Comparison of ENCODE assay signal across 9 mouse cellular contexts in the genomic region with DNA sequence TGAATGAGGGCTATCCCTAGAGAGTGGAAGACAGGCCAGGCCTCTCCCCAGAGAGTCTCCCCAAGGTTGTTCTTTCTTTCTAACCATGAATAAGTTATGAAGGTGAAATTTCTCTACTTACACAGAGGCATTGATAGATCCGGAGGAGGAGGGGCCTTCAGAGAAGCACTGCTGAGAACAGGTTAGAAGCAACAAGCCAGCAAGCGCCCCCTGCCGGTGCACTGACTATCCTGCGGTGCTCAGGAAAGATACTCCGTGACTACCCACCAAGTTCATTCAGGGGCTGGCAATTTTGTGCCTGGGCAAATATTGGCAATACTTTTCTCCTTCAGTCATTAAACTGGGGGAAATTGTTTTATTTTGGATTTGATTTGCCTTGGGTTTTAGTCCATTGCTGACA.
DNase-seq lines count a peak whose midpoint lies in the region; ATAC-seq lines count a peak whose summit lies in the region.
"Had no signal": no experiment of that assay in that cellular context is flagged by ENCODE, and none has a peak within 500 bp of the region (broad histone marks: within the 10 kb centered on the region; RNA-seq: fewer than 3 reads in every experiment).

No protein-coding gene starts in this region.

- H3K4me1 ChIP-seq in midbrain, embryonic 11.5 days (ENCODE audit: control insufficient read depth, insufficient read depth, low read length), result peaks cover 6% of the 10 kb centered on the region; the same call in 1 of the 2 replicates
- peaks cover 5% of the 10 kb centered on the region; the same call in 1 of the 2 replicates for H3K4me1 ChIP-seq in midbrain, embryonic 13.5 days (replicated peaks)

- 26% methylated on average over 5 of the region's 5 CpGs for WGBS in midbrain, embryonic 11.5 days
- 23% methylated on average over 5 of the region's 5 CpGs for WGBS in midbrain, embryonic 13.5 days

- H3K27me3 ChIP-seq in midbrain, embryonic 11.5 days (ENCODE audit: control insufficient read depth, insufficient read depth, low read length), result no peaks in the 10 kb centered on the region
- H3K27me3 ChIP-seq in midbrain, embryonic 13.5 days, result peaks cover 9% of the 10 kb centered on the region; the same call in 1 of the 2 replicates
- H3K27me3 ChIP-seq: heart, embryonic 15.5 days had no signal

- H3K9me3 ChIP-seq in midbrain, embryonic 11.5 days (ENCODE audit: control insufficient read depth, low read length), result no peaks in the 10 kb centered on the region
- no peaks in the 10 kb centered on the region for H3K9me3 ChIP-seq in midbrain, embryonic 13.5 days
- H3K9me3 ChIP-seq: heart, embryonic 15.5 days had no signal

- intact Hi-C loops in gastrocnemius, postnatal 36 days (cut with DNase I), result loop anchor here (10.0 kb wide), 1 partner anchor 841 kb away; no protein-coding TSS in a partner anchor
- intact Hi-C loops in left cerebral cortex, postnatal 4 days (cut with DNase I), result no loop called here

- H3K4me2 ChIP-seq in midbrain, embryonic 11.5 days, result no peak overlapping the region
- H3K4me2 ChIP-seq in midbrain, embryonic 13.5 days (replicated peaks), result no peak overlapping the region
- H3K4me2 ChIP-seq: heart, embryonic 15.5 days had no signal

- no peak overlapping the region for H3K4me3 ChIP-seq in midbrain, embryonic 11.5 days (ENCODE audit: low read depth, low read length)
- H3K4me3 ChIP-seq in midbrain, embryonic 13.5 days (replicated peaks), result no peak overlapping the region
- H3K4me3 ChIP-seq: heart, embryonic 15.5 days had no signal

- H3K36me3 ChIP-seq in midbrain, embryonic 11.5 days (ENCODE audit: control insufficient read depth, insufficient read depth, low read length), result no peaks in the 10 kb centered on the region
- no peaks in the 10 kb centered on the region for H3K36me3 ChIP-seq in midbrain, embryonic 13.5 days
- H3K36me3 ChIP-seq: heart, embryonic 15.5 days had no signal

- no peak overlapping the region for H3K9ac ChIP-seq in midbrain, embryonic 11.5 days (ENCODE audit: low read length)
- no peak overlapping the region for H3K9ac ChIP-seq in midbrain, embryonic 13.5 days (replicated peaks)
- H3K9ac ChIP-seq: heart, embryonic 15.5 days had no signal

- H3K27ac ChIP-seq in midbrain, embryonic 11.5 days (ENCODE audit: low read depth, low read length), result no peak overlapping the region
- H3K27ac ChIP-seq in midbrain, embryonic 13.5 days, result no peak overlapping the region
- H3K27ac ChIP-seq: heart, embryonic 15.5 days had no signal

- 0 out of 2 replicates have a peak, but pooled peaks have one; percentile 2 for ATAC-seq in midbrain, embryonic 11.5 days (ENCODE audit: low FRiP score)
- ATAC-seq in midbrain, embryonic 13.5 days, result no peak

- DNase-seq in midbrain, embryonic 11.5 days (ENCODE audit: low spot score, missing footprints), result peak; percentile 92
- peak; percentile 79 for DNase-seq in R1 (ENCODE audit: low read depth, low spot score)
- DNase-seq in cerebellum, adult 9-11 months, result peak; percentile 5
- DNase-seq in gastrocnemius, postnatal 36 days, result peak; percentile 24 to 30
- DNase-seq in left cerebral cortex, postnatal 4 days, result peak; percentile 64
- DNase-seq in retina, embryonic 14.5 days (ENCODE audit: low spot score), result peak; percentile 81
- peak; percentile 3 for DNase-seq in yolk sac, embryonic 10.5 days (ENCODE audit: low spot score)

Comparison
In these comparisons a context has a peak if more than half of its experiments do, and no peak if none do; other contexts are left out.
1. DNase-seq: peak in every context shown above with its lines; median percentile 92 in midbrain, embryonic 11.5 days; 81 in retina, embryonic 14.5 days; 79 in R1; 64 in left cerebral cortex, postnatal 4 days; 27 in gastrocnemius, postnatal 36 days; 5 in cerebellum, adult 9-11 months; 3 in yolk sac, embryonic 10.5 days.